Mouse (Mus musculus): ENCODE measurements around the gene Adgrg6.

Gene Adgrg6

GRCm38 (mm10) chr10:14401744-14402143, 143.7 kb downstream of the Adgrg6 start:
- in situ Hi-C loops (cut with MboI, MseI), result no loop called here

GRCm38 (mm10) chr10:14391025-14391639, 154.3 kb downstream of the Adgrg6 start:
- in situ Hi-C loops (cut with MboI, MseI), result loop anchor here (10.0 kb wide), 1 partner anchor 816 kb away; no protein-coding TSS in a partner anchor

- in situ Hi-C loops (cut with MboI, MseI), result loop anchor here (5.0 kb wide), 1 partner anchor 58 kb away; no protein-coding TSS in a partner anchor
These were observed 159.9 kb downstream of the Adgrg6 start for GRCm38 (mm10) chr10:14385574-14385973.

- in situ Hi-C loops (cut with MboI, MseI), result no loop called here
These were observed 180.3 kb downstream of the Adgrg6 start for GRCm38 (mm10) chr10:14365065-14365589.

GRCm38 (mm10) chr10:14363226-14363625, 182.2 kb downstream of the Adgrg6 start:
- in situ Hi-C loops (cut with MboI, MseI), result no loop called here

- in situ Hi-C loops (cut with MboI, MseI), result no loop called here
These were observed 187.2 kb downstream of the Adgrg6 start for GRCm38 (mm10) chr10:14358271-14358670.
